Mouse (Mus musculus) adrenal gland, postnatal 36 days (tissue): Measurements from ENCODE around the gene 1110008P14Rik. TPM values are rescaled to one million over a fixed set of nuclear protein-coding genes. Genes with fewer than 3 reads are reported as not detected.

Experiments used
- DNase-seq, 2 experiments: peaks; one replicate each; pipeline ENCODE4 v3.0.0; 2021; ENCODE audit warnings: mixed read lengths in 1 of 2
- total RNA-seq, 2 experiments: library from RNA; stranded (reverse); gene quantifications; 2 replicates each; pipeline ENCODE4 v1.2.3; 2021

The 1110008P14Rik gene
- total RNA-seq, 2 experiments from 2014 or later = 175 to 184 TPM

DNA sequence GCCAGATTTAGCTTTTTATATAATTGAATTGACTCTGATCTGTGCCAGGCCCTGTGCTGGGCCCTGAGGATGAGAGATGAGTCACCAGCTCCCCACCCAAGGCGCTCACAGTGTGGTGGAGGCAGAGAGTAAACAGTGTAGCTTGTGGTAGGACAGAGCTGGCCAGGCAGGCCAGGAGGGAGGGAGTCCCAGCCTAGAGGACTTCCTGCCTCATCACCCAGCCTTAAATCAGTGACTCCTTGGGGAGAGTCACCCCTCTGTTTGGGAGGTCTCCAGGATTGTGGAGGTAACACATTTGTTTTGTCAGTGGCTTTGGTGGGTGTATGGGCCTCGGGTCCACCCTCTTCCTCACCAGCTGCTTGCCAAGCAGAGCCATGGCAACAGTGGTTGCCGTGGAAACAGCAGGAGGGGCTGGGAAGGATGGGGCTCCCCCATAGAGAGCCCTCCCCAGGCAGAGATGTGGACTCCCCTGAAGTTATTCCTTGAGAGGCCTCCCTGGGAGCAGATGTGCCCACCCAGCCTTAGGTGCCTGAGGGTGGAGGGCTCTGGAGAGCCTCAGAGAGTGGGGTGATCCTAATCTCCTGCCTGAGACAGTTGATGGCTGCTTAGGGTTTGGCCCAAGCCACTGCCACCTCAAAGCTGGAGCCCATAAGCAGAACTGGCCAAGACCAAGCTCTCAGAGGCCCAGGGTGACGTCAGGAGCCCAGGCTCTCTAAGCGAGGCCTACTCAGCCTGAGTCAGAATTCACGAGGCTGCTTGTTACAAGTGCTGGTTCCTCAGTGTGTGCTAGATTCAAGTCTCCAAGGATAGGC lies 39.0 kb downstream of the 1110008P14Rik start:
- DNase-seq = peak; percentile 34 to 36

DNA sequence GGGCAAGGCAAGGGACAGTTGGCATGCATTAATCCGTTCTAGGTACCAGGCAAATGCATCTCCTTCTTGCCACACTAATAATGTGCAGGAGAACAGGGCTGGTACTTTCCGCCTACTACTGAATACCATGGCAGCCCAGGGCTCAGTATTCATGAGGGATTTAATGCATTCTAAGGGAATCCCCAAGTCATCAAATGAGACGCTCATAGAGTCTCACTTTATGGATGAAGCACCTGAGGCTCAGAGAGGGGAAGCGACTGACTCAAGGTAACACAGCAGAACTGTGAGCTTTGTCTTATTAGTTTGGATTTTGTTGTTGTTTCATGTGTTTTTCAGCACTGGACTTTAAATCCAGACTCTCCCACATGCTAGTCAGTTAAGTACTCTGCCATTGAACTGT lies 39.7 kb downstream of the 1110008P14Rik start:
- no peak for DNase-seq

DNA sequence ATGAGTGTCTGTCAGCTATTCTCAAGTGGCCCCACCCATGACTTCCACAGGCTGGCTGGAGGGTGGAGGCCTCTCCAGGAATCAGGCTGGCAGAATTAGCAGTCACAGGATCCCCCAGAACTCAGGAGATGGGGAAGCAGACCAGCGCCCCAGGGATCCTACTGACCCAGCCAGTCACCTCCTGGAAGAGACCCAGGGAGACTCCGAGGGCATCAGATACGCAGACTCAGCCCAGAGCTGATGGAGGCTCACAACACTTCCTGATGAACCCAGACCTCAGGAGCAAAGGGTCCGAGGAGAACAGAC lies 40.2 kb downstream of the 1110008P14Rik start:
- DNase-seq = no peak

DNA sequence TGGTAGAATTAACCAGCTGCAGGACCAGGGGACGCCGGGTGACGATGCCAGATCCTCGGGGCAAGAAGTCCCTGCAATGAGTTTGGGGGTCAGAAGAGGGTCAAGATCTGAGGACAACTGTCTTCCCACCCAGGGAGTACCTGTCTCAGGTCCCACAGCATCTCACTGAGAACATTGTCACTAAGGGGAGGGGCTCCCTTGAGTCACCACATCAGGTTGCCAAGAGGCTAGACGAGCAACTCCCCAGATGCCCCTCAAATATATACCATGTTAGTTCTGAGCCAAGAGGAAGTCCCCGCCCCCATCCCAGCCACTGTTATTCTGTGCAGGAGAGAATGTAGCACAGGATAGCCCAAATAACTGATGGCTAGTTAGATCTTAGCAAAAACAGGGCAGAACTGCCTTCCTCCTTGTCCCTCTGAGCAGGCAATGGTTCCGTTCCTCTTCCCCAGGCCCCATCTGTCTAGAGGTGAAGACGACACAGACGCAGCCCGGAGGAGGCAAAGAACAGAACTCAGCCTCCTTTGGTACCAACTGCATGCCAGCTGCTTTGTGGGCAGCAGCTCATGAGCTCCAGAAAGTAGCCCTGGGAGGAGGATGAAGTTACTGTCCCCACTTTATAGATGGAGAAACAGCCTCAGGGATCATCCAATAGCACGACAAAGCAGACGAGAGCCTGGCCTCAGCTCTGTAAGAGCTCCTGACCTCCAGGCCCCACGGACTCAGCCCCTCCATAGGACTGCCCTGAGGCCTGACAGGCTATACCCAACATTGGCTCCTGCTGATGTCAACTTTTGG lies 40.7 kb downstream of the 1110008P14Rik start:
- DNase-seq = no peak

DNA sequence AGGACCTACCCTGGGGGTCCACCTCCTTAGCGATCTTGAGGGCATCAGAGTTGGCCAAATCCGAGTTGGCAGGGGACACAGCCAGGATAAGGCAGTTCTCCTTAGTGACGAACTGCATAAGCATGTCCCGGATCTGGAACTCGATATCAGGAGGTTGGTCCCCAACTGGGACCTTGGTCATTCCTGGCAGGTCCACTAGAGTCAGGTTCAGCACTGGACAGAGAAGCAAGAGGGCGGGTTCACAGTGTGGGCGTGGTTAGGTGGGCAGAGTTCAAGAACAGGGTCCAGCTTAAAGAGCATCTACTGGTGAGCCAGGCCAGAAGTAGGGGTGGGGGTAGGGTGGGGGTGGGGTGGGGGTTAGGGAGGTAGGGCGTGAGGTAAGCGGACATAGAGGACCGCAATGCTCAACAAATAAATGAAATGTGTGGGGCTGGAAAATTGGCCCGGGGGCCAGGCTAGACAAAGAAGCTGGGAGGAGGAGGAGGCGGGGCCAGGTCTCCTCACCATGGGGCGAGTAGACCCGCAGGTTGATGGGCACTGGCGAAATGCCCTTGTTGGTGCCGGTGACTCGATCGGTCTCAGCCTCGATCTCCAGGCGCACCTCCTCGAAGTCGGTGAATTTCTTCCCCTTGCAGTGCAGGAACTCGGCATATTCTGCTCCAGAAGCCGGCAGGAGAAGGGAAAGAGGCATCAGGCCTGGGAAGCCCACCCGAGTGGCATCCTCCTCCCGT lies 41.7 kb downstream of the 1110008P14Rik start:
- DNase-seq = no peak

DNA sequence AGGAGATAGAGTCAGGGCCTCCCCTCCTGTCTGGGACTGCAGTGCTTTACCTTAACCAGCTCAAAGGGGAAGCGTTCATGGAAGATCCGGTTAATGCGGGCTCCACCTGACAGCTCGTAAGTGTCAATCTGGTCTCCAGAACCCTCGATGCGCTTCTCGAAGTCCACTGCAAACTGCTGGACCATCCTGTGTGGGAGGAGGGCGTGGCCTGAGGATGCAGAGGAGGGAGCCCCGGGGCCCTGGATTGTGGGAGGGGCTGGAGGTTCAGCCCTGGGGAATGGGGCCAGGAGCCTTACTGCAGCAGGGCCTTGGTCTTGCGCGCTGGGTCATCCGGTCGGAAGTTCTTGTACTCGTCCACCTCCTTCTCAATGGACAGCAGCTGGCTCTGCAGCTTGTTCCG lies 45.9 kb downstream of the 1110008P14Rik start:
- no peak for DNase-seq

DNA sequence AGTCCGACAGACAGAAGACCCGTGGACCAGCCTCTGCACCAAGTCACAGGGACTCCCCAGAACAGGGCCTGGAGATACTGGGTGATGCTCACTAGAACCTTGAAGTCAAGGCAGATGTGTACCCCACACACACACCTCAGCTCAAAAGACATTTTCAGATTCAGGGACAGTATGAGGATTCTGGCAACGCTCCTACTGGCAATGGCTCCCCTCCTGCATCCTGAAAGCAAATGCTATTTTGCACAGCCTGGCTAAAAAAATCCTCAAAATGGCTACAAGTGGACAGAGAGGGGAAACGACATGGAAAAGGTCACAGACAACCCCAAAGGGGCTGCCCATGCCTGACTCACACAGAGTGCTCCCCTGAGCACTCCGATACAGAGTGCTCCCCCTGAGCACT lies 49.6 kb downstream of the 1110008P14Rik start:
- DNase-seq = no peak

DNA sequence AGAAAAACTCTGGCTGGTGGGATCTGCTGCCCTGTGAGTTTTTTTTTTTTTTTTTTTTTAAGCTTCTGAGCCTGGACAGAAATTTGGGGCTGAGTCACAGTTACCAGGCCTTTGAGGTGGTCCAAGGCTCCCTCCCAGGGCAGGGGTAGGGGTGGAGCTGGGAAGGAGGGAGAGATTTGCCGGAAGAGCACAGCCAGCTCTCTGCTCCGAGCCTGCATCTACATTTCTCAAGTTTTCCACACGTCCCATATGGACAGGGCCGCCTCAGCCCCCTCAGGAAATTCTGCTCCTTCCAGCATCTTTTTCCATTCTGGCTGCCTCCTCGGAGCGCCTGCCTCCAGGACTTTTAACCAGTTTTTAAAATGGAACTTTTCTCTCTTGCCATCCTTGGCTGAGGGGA lies 52.2 kb downstream of the 1110008P14Rik start:
- no peak for DNase-seq

DNA sequence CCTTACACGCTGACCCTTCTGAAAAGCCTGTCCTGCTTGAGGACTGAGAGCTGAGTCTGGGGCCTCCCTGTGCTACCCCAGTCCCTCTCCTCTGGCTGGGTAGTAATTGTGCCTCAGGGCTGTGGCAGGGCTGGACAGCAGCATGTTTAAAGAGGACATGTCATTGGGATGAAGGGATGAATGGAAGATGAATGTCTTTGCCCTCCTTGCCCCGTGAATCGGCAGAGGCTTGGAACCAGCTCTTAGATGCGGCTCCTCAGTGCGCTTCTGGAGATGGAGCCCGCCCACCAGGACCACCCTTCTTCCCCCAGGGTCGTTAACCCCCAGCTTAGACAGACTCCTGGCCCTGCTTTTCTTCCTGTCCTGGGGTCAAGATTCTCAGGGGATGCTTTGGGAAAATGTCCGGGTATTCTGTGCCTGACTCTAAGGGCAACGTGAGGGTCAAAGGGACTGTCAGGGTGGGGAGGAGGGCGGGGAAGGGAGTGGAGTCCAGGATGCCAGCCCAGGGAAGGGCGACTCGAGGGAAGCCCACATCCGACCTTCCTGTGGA lies 52.8 kb downstream of the 1110008P14Rik start:
- DNase-seq = no peak

DNA sequence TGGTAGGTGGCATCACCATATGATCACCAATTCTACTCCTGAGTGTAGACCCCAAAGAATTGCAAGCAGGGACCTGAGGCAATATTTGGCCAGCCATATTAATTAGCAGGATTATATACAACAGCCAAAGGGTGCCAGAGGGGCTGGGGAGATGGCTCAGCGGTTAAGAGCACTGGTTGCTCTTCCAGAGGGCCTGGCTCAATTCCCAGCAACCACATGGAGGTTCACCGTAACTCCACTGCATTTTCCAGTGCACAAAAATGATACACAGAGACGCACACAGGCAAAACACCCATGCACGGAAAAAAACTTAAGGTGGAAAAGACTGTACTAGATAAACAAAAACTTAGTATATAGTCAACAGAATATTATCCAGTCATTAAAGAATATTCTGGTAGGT lies 54.5 kb downstream of the 1110008P14Rik start:
- DNase-seq = no peak

Other genes starting within 250 kb of the 1110008P14Rik start
- gene Prrc2b, start 230.9 kb downstream of the 1110008P14Rik start, total RNA-seq = 100 to 1,000 TPM in 1 of 2 experiments, 10 to 100 TPM in 1; 99.3 to 119 TPM
- gene Pomt1, start 145.3 kb downstream of the 1110008P14Rik start, total RNA-seq = 10 to 100 TPM; 32.2 to 37.5 TPM
- gene Uck1, start 121.8 kb downstream of the 1110008P14Rik start, total RNA-seq = 100 to 1,000 TPM; 118 to 120 TPM
- 10 to 100 TPM; 73.0 to 74.2 TPM for gene Golga2, start 94.6 kb downstream of the 1110008P14Rik start, total RNA-seq
- gene Swi5, start 93.9 kb downstream of the 1110008P14Rik start, total RNA-seq = 100 to 1,000 TPM; 289 to 304 TPM
- gene Ciz1, start 29.6 kb downstream of the 1110008P14Rik start, total RNA-seq = 10 to 100 TPM; 59.8 to 66.2 TPM
- gene Dnm1, start 28.6 kb downstream of the 1110008P14Rik start, total RNA-seq = 10 to 100 TPM; 14.8 to 20.3 TPM
- gene Lcn2, start 6.3 kb upstream of the 1110008P14Rik start, total RNA-seq = 1 to 10 TPM; 1.1 to 3.9 TPM
- gene Ptges2, start 14.0 kb upstream of the 1110008P14Rik start, total RNA-seq = 10 to 100 TPM; 58.2 to 58.7 TPM
- gene Naif1, start 68.5 kb upstream of the 1110008P14Rik start, total RNA-seq = 1 to 10 TPM; 4.3 to 5.2 TPM
- gene Slc25a25, start 69.5 kb upstream of the 1110008P14Rik start, total RNA-seq = 10 to 100 TPM; 78.8 to 99.7 TPM
- gene Fam102a, start 153.4 kb upstream of the 1110008P14Rik start, total RNA-seq = 10 to 100 TPM; 21.5 to 34.8 TPM
- 10 to 100 TPM; 60.5 to 61.1 TPM for gene Dpm2, start 188.9 kb upstream of the 1110008P14Rik start, total RNA-seq
- gene Pip5kl1, start 192.9 kb upstream of the 1110008P14Rik start, total RNA-seq = not detected
- not detected for gene 9430097D07Rik, start 193.7 kb upstream of the 1110008P14Rik start, total RNA-seq
- gene St6galnac4, start 205.2 kb upstream of the 1110008P14Rik start, total RNA-seq = 10 to 100 TPM in 1 of 2 experiments, 1 to 10 TPM in 1; 7.9 to 11.0 TPM
- 10 to 100 TPM; 38.3 to 58.1 TPM for gene St6galnac6, start 217.8 kb upstream of the 1110008P14Rik start, total RNA-seq
- 10 to 100 TPM; 49.4 to 50.0 TPM for gene Ak1, start 239.8 kb upstream of the 1110008P14Rik start, total RNA-seq